Mouse (Mus musculus): Measurements from ENCODE around the gene Rps3.

DNA sequence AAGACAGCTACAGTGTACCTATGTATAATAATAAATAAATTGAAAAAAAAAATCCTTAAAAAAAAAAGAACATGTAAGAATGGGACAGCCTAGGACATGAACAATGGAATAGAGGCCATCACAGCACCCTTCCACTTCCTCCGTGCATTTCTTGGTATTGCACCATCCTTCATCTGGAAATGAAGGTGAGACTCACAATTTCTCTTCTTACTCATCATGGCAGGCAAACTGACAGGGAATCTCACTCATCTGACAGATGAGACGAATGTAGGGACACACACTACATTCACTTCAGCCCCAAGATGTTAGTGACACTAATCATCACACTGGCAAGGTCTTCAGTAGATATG lies 8.0 kb downstream of the Rps3 start:
- TF ChIP-seq GATA1 (IDR thresholded peaks at IDR 0.05; ENCODE audit: borderline replicate concordance, low read length) (no peak), FLI1 (IDR thresholded peaks at IDR 0.05; ENCODE audit: low read length) (no peak)

Data from megakaryocyte, embryonic 14.5 days (primary cell).